Mouse (Mus musculus): ENCODE data around the gene Rnf144b. TPM values are rescaled to one million over a fixed set of nuclear protein-coding genes. Genes with fewer than 3 reads are reported as not detected.

Gene Rnf144b
- total RNA-seq, 2 experiments from 2014 or later, result 15.3 to 23.4 TPM

DNA sequence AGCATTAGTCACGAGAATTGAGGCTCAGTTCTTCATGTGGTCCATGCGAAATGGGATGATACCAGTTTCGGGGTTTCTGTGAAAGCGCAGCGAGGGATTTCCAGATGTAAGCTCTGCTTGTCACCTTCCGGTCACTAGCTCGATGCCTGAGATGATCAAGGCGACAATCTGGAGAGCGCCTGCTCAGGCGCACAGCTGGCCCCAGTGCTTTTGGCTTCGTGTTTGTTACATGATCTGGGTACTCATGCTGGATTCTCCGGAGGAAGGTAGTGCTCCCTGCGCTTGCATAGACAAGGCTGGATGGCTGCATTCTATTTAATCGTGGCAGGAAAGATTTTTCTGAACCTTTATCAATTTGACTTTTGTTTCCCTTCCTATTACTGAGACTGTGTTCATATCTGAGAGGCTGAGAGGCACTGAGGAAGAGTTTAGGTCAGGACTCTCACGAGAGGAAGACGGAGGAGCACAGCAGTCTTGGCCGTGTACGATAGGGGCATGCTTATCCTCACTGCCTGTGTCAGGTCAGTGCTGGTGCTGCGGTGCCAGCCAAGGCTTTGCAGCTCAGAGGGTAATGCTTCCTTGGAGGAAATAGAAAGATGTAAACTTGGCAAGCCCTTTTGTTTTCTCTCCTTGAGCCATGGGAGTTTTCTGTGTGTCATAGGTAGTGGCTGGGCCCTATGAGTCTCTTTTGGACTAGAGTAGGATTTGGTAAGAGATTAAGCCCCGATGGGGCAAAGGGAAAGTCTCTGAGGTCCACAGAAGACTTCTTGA lies 93.5 kb downstream of the Rnf144b start:
- no peak for DNase-seq
- intact Hi-C loops (cut with DNase I), result no loop called here

DNA sequence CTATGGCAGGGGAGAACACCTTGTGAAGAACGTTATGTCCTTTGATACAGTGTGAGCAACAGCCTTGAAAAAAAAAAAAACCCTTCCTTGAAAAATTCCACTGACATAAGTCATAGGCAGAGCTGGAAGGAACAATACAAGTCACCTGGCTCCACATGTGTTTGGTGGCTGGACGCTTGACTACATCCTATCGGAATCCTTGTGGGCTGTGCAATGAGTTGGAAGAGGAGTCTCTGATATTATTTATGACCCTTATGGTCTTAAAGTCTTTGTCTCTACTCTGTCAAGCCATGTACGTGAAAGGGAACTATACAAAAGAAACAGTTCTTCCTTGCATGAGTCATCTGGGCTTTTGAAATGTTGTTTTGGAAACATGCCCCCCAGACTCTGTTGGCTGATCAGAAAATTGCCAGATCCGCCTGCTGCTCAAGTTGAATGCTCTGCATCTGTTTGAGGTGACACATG lies 94.7 kb downstream of the Rnf144b start:
- DNase-seq, result no peak
- intact Hi-C loops (cut with DNase I), result no loop called here

DNA sequence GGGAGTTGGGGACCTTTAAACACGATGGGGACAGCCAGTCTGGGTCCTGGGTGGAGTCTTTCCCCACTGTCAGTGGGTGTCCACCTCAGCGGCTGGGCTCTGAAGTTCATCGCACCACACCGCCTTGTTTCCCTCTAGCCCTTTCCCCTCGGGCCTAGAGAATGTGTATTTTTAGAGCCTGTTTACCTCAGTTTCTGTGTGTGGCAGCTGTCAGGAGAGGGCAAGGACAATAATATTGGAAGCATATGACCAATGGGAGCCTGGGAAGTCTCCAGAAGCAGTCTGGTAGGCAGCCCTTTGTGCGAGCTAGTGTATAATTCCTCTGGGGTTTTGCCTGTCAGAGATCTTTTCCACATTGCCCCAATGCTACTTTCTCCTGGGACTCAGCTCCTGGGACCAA lies 95.9 kb downstream of the Rnf144b start:
- intact Hi-C loops (cut with DNase I), result no loop called here
- no peak for DNase-seq

DNA sequence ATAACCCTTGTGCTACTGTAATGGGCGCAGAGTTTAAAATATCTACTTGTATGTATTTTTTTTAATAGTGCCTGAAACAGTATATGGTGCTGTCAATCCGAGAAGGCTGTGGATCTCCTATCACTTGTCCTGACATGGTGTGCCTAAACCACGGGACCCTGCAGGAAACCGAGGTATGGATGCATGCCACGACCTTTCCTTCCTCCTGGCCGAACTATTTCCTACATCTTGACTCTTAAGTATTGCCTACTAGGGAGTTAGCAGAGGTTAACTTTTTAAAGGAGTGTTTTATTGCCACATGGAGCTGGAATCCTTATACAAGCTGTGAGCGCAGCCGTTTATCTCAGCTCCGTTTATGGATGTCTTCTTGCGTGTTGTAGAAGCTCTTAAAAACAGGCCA lies 98.0 kb downstream of the Rnf144b start:
- no peak for DNase-seq
- intact Hi-C loops (cut with DNase I), result no loop called here

DNA sequence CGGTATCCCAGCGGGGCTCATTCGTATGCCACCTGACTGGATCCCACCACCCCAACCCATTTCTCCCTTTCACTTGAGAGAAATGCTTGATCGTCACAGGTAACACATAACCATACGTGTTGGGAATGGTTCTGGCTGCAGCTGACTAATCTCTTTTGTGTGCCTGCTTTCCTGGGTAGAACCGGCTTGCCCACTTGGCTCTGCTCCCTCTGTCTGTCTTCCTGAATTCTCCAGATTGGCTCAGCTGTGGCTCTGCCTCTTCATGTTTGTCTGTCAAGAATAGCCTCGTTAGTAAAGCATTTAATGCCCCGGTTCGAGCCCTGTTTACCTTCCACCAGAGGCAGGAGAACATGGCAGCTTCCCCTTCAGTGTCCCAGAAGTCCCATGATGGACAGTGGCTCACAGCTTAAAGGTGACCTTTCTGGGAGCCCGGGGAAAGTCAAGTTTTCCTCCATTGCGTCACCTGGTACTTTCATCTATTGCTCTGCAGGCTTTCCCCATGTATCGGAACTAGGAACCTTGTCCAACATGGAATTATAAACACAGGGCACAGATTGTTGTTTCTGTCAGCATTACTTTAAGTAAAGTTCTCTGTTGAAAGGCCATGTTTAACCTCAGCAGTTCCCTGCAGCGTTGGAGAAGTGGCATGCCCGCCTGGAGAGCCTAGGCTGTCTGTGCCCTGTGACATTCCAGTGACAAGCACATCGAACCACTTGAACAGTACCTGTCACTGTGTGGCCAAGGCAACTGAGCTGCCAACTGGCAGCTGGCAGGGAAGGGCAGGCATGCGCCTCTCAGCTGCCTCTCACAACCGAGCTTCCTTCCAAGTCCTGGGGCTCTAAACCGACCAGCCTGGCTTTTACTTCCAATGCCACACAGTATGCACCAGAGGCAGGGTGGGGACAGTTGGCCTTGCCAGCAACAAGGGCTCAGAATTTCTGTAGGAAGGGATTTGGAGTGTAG lies 101.4 kb downstream of the Rnf144b start:
- intact Hi-C loops (cut with DNase I), result no loop called here
- peak; percentile 80 to 83 for DNase-seq

DNA sequence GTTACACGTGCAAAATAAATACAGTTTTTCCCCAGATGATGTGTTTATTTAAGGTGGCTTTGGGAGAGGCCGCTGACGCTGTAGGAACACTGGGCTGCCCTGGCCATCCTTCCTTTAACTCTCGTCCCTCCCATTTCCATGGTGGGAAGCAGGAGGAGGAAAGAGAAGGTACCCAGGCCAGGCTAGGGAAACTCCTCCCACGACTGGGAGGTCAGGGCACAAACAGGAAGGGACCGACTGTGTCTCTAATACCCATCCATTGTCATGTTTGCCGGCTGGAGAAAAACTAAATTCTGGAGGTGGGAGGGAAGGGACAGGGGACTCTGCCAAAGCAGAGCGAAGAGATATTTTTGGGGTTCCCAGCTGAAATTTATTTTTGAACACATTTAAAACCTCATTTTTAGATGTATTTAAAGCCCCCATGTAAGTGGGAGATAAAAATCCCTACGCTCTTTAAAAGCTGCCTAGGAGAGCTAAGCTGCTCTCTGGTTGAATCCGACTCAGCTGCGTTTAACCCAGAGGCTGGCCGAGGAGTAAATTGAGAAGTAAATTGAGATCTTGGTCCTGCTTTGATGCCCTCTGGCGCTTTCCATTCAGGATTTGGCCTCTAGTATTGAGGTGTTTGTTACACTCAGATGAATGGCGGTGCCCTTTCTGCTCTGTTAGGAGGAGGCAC lies 102.3 kb downstream of the Rnf144b start:
- intact Hi-C loops (cut with DNase I), result no loop called here
- peak in 1 of 2 experiments; percentile 29 for DNase-seq

DNA sequence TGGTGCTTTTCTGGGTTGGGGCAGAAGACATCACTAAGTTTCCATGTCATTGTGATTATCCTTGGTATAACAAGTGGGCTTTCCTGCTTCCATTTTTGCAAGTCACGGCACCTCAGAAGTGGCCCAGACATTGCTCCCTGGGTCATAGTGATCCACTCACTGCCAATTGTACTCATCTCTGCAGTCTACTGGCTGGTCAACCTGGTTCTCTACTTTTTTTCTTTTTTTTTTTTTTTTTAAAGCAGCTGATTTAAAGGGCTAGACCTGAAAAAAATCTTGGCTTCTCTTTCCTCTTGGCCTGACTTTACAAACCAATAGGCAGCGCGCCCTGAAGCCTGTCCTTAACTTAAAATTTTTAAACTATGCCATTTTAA lies 102.9 kb downstream of the Rnf144b start:
- intact Hi-C loops (cut with DNase I), result no loop called here
- DNase-seq, result peak in 1 of 2 experiments; percentile 22

DNA sequence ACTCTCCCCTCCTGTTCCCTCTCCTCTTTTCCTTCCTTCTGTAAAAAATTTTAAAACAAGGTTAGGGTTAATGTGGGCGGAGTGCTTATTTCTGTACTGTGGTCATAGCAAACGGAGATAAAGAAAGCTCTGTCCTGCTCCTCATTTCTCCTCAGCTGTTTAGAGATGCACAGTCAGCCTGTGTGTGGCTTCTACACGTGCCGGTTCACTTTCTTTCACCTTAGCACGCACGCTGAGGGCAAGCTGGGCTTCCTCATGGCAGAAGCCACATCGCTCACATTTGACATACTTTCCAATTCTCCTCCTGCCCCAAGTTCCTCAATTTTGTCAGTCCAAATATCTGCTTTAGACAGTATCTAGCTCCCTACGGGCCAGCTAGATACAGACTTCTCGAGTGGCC lies 103.3 kb downstream of the Rnf144b start:
- intact Hi-C loops (cut with DNase I), result no loop called here
- DNase-seq, result peak in 1 of 2 experiments; percentile 16

DNA sequence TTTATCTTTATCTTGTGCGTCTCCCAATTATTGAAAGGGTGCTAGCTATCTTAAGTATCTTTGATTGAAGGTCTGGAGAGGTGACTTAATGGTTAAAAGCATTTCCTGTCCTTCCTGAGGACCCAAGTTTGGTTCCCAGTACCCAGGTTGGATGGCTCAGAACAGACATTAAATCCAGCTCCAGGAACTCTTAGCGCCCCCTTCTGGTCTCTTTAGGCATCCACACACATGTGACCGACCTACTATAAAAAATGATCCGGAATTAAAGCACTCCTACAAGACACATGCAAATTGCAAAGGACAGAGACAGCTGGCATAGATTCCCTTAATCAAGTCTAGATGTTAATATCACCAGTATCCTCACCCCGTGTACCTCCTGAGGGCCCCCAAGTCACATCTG lies 104.1 kb downstream of the Rnf144b start:
- no peak for DNase-seq
- intact Hi-C loops (cut with DNase I), result no loop called here

DNA sequence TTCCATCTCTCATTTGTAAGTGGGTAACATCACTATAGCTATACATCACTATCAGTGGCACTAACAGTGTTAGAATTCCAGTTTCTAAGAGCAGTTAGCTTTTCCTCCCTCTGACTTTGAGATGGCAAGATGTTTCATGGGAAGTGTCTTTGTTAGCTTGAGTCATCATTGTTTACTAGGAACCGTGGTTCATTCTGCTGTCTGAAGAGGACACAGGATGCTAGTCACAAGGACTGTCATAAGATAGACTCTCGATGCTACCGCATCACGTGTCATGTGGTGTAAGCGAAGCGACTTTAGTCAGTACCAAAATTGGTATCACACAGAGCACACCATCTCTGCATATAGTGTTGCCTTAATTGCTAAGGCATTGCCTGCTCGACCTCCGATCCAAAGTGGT lies 105.7 kb downstream of the Rnf144b start:
- intact Hi-C loops (cut with DNase I), result no loop called here
- no peak for DNase-seq

DNA sequence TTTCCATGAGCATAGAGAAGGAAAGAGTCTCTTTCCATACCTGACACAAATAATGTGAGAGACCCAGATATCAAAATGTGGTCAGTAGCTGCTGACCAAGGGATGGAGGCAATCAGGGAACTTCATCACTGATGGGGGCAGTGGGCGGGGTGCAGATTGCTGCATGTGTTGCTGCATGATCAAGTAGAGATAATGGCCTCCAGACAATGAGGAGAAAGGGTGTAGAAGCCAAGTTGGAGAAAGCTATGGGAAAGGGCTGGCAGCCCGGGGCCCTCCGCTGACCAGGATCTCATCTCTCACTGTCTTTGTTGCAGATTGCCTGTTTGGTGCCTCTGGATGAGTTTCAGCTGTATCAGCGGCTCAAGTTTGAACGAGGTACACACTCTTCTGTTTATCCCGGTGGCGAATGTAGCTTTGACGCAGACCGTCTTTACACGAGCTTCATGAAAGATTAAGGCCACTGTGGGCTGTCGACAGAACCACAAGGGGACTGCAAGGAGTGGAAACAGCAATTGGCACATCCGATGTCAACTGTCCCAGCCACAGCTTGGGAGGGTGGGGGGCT lies 106.3 kb downstream of the Rnf144b start:
- intact Hi-C loops (cut with DNase I), result no loop called here
- DNase-seq, result no peak

DNA sequence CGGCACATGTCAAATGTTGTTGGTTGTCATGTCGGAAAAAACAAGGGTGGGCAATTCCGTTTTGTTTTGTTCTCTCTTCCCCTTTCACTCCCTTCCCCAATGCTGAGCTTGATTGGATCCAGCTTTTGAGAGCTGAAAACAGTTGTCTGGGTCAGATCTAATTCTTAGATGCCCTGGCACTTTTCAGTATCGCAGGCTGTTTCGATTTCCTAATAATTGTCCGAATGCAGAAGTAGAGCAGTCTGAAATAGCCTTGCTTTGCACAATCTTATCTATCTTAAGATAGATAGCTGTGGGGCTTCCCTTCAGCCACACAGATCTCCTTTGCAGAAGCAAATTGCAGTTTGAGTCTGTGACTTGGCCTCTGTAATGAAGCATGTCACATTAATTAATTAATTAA lies 109.7 kb downstream of the Rnf144b start:
- intact Hi-C loops (cut with DNase I), result no loop called here
- DNase-seq, result no peak

DNA sequence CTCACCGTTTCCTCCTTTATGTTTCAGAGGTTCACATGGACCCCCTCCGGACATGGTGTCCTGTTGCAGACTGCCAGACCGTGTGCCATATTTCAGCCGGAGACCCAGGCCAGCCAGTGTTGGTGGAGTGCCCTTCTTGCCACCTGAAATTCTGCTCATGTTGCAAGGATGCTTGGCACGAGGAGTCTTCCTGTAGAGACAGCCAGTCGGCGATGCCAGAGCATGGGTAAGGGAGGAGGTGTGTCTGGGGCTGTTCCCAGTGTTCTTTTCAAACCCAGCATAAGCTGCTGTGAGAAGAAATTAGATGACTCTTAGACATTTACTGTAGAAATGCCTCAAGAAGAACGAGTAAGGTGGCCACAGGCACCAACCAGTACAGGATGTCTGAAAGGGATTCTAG lies 114.9 kb downstream of the Rnf144b start:
- DNase-seq, result no peak
- intact Hi-C loops (cut with DNase I), result no loop called here

DNA sequence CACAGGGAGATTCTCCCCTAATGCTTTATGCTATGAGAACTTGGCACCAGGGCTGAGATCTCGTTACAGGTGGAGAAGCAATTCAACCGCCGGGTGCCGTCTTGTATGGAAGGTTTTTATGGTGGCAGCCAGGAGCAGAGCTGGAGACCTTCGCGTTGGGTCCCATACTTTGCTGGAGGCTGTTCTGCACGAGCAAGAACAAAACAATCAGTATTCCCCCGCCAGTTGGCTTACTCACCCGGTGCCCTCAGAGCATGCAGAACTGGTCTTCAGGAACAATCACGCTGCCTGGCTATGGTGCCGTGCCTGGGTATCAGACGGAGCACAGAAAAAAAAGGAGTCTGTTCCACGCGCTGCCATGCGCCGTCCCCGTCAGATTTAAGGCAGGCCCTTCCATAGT lies 115.7 kb downstream of the Rnf144b start:
- no peak for DNase-seq
- intact Hi-C loops (cut with DNase I), result no loop called here

DNA sequence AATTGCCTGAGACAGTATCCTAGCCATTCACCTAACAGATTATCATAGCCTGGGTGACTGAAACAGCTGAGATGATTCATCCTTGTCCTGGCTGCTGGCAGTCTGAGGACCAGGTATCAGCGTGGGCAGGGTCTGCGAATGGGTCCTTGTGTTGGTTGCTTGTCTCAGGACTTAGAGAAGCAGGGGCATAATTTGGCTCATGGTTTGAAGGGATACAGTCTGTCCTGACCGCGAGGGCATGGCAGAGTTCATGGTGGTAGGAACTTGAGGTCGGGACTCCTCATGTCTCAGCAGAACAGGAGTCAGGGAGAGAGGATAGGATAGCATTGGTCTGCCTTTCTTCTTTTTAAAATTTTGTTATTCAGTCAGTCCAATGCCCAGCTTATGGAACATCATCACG lies 121.1 kb downstream of the Rnf144b start:
- intact Hi-C loops (cut with DNase I), result no loop called here
- DNase-seq, result no peak

DNA sequence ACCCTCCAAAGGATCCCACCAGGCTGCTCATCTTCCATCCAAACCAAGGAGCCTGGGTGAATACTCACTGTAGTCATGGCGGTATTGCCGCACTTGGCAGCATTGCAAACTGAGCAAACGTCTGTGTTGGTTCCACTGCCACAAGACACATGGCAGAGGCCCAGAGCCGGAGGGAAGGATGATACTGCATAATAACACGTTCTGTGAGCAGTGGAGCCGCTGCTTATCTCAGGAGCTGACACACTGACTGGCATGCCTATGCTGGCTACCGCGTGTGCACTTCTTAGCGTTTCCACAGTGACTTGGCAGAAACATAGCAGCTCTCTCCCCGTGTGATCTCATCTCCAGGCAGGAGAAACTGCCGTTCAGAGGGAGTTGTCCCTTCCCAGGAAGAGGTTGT lies 122.3 kb downstream of the Rnf144b start:
- peak; percentile 86 to 88 for DNase-seq
- intact Hi-C loops (cut with DNase I), result no loop called here

DNA sequence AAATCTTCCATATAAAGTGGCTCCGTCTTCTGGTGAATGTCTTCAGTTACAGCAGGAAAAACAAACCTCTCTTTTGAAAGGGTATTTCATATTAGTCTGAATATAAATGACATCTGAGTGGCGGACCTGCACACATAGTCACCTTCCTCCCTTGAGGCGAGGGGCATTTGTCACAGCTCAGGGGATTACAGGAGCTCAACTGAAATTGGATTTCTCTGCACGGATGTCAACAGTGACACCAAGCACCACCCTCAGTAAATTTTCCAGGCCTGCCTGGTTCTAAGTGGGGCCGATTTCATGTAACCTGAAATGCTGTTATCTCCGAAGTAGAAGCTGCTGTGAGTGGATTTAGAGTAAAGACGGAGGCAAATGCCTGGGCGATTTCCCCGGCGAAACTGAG lies 124.0 kb downstream of the Rnf144b start:
- intact Hi-C loops (cut with DNase I), result loop anchor here (2.0 kb wide), 1 partner anchor 30 kb away; no protein-coding TSS in a partner anchor
- no peak for DNase-seq

DNA sequence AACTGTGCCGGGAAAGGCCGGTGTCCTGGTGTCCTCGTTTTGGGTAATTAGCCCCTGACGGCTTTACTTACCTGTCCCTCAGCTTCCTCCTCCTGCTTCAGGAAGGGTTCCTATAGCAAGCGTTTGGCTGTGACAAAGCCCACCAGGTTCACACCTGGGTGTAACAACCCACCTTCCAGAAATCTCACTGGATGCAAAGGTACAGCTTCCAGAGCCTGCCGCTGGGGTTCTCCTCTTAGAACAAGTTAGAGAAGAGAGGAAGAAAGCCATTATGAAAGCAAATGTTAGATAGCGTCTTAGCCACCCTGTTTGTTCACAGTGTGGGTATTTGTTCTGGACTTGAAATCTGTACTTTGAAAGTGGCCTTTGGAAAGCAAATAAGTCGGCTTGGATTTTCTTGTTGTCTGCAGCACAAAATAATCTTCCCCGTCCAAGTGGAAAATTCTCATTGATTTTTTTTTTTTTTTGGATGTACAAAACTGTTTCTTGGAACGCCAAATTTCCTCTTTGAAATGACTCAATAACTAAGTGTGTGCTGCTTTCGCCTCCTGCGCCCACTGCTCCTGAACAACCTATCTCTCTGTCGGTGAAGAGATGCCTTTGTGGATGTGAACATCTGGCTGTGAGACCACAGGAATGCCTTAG lies 124.8 kb downstream of the Rnf144b start:
- DNase-seq, result no peak
- intact Hi-C loops (cut with DNase I), result loop anchor here (2.0 kb wide), 1 partner anchor 30 kb away; no protein-coding TSS in a partner anchor

DNA sequence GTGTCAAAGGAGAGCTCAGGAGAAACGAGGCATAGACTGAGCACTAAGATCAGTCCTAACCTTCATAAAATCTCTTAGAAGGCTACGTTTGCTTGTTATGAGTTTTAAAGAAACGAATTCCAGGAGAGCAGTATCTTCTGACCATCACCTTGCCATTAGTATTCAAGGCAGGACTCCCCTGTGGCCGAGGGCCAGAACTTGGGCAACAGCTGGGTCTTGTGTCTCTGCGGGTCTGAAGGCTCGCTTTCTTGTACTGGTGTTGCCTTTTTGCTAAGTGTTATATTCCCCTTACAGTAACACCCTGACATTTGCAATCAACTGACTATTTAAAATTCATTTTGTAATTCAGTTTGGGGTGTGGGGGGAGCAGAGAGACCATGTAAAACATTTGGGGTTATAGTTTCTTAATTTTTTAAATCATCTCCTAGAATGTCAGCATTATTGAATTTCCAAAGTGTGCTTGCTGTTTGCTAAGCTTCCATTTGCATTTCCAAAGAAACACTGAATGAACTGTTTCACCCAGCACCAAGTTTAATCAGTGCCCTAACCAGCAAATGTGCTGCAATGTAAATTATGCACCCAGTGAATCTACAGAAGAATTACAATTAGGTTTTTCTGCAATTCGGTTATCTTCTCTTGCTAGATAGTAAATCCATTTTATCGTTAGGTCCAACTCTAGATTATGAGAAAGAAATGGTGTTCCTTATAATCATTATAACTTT lies 126.0 kb downstream of the Rnf144b start:
- no peak for DNase-seq

DNA sequence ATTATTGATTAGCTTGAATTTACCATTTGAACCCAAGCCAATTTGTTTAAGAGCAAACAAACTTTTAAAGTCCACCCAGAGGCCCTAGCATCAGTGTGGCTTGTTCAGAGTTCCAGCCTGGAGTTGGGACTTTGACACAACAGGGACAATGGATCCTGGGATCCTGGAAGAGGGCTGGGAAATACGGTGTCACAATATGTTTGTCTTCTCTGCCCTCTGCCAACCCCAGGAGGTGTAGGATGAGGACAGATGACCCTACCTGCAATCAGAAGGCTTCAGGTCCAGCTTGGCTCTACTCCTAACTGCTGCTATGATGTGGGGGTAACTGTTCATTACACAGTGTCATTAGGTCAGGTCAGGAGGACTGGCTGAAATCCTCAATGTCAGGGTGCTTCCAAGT lies 128.2 kb downstream of the Rnf144b start:
- intact Hi-C loops (cut with DNase I), result no loop called here
- no peak for DNase-seq

More for the DNA sequence above, 126.0 kb downstream of the Rnf144b start:
- intact Hi-C loops (cut with DNase I), result no loop called here
